Mouse (Mus musculus) left cerebral cortex, postnatal 10 days (tissue): ENCODE data around the gene Hmga1. TPM values are rescaled to one million over a fixed set of nuclear protein-coding genes. Genes with fewer than 3 reads are reported as not detected.

Experiments used
- DNase-seq, 2 experiments: peaks; one replicate each; pipeline ENCODE4 v3.0.0; 2021 to 2022; ENCODE audit warnings: low spot score in 2 of 2, mixed read lengths in 1 of 2; ENCODE audit errors: extremely low spot score in 1 of 2
- intact Hi-C: fragments of 180-260 bp; cut with DNase I; formaldehyde crosslinking; loops from one replicate; pipeline ENCODE4 v1.15.1; 2025
- total RNA-seq, 2 experiments: library from RNA; stranded (reverse); gene quantifications; 2 replicates each; pipeline ENCODE4 v1.2.3; 2021

Hmga1 gene
- total RNA-seq, 2 experiments from 2014 or later, result 40.6 TPM

GRCm38 (mm10) chr17:27603522-27604234 is 47.4 kb downstream of the Hmga1 start:
- intact Hi-C loops, result no loop called here
- no peak for DNase-seq

- DNase-seq, result no peak
- intact Hi-C loops, result no loop called here
Measured at GRCm38 (mm10) chr17:27609576-27609975, 53.3 kb downstream of the Hmga1 start.

GRCm38 (mm10) chr17:27610679-27611518 is 54.6 kb downstream of the Hmga1 start:
- intact Hi-C loops, result no loop called here
- peak in 1 of 2 experiments; percentile 81 for DNase-seq

- intact Hi-C loops, result no loop called here
- no peak for DNase-seq
Measured at GRCm38 (mm10) chr17:27611519-27611884, 55.2 kb downstream of the Hmga1 start.

- intact Hi-C loops, result no loop called here
Measured at GRCm38 (mm10) chr17:27611994-27612393, 55.7 kb downstream of the Hmga1 start.

GRCm38 (mm10) chr17:27613016-27613415 is 56.7 kb downstream of the Hmga1 start:
- DNase-seq, result no peak
- intact Hi-C loops, result no loop called here

More at GRCm38 (mm10) chr17:27611994-27612393, 55.7 kb downstream of the Hmga1 start:
- no peak for DNase-seq

Other genes with a start within 250 kb of the Hmga1 start
- gene Grm4, start 35.1 kb upstream of the Hmga1 start, total RNA-seq, result 10 to 100 TPM; 23.7 to 24.2 TPM
- gene AI413582, start 9.3 kb downstream of the Hmga1 start, total RNA-seq, result 10 to 100 TPM; 80.4 to 95.9 TPM
- 100 to 1,000 TPM; 497 to 524 TPM for gene Nudt3, start 67.0 kb downstream of the Hmga1 start, total RNA-seq
- not detected for gene RPS10-NUDT3, start 78.7 kb downstream of the Hmga1 start, total RNA-seq
- gene Rps10, start 80.2 kb downstream of the Hmga1 start, total RNA-seq, result 100 to 1,000 TPM; 503 to 512 TPM
- gene Pacsin1, start 99.0 kb downstream of the Hmga1 start, total RNA-seq, result 100 to 1,000 TPM; 204 to 211 TPM
- 1 to 10 TPM; 1.3 to 2.0 TPM for gene Spdef, start 172.5 kb downstream of the Hmga1 start, total RNA-seq